Comparison of ENCODE assay signal across 8 mouse cellular contexts in the genomic region with DNA sequence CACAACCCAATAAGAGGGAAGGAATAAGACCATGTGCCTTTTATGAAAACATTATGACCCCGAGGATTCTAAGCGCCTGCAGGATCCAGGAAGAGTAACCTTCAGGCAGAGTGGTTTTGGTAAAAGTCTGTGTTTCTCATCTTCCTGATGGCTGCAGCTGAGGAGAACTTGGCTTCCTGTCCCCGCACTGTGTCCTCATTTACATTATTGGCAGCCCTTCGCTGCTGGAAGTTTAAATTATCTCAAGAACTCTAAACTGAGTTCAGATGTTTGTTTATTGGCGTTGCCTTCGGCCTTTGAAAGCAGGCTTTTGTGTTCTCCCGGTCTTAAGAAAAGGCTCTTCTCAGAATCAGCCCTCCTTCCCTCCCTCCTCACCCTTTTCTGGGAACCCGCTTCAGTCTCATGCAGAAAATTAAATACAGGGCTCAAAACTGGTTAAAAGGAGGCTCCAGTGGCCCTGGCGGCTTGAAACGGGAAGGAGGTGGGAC.
A peak's percentile ranks its signal among the peaks of the same experiment; 100 is the strongest.
DNase-seq lines count a peak whose midpoint lies in the region; ATAC-seq lines count a peak whose summit lies in the region.

No protein-coding gene starts in this region.

- H3K36me3 ChIP-seq in liver, embryonic 11.5 days (ENCODE audit: control insufficient read depth, insufficient read depth, low read length) = no peaks in the 10 kb centered on the region

- WGBS in liver, embryonic 11.5 days = 14% methylated on average over 10 of the region's 10 CpGs

- no peak for ATAC-seq in liver, embryonic 11.5 days (replicated peaks; ENCODE audit: low FRiP score)
- no peak for ATAC-seq in monocyte, adult 5-6 weeks (replicated peaks; ENCODE audit: insufficient number of reproducible peaks, low FRiP score, low TSS enrichment, poor library complexity, severe bottlenecking)

- H3K9ac ChIP-seq in liver, embryonic 11.5 days (ENCODE audit: low read depth, low read length) = no peak overlapping the region

- H3K4me2 ChIP-seq in liver, embryonic 11.5 days = peak overlapping the region; percentile 74

- peak; percentile 38 for DNase-seq in cerebellum, adult 9-10 months
- DNase-seq in cerebellum, postnatal 4 days (ENCODE audit: low spot score in 2 of 2) = no peak
- DNase-seq in thymus, postnatal 0 days (ENCODE audit: low spot score) = peak; percentile 9
- DNase-seq in thymus, postnatal 14 days = no peak
- no peak for DNase-seq in liver, embryonic 11.5 days (ENCODE audit: low spot score)
- DNase-seq in kidney, postnatal 36 days = no peak
- no peak for DNase-seq in cerebellum, postnatal 36 days

- H3K27me3 ChIP-seq in liver, embryonic 11.5 days (replicated peaks; ENCODE audit: control insufficient read depth, insufficient read depth, low read length) = no peaks in the 10 kb centered on the region

- H3K27ac ChIP-seq in liver, embryonic 11.5 days (ENCODE audit: low read depth, low read length) = no peak overlapping the region

- H3K4me3 ChIP-seq in liver, embryonic 11.5 days (ENCODE audit: low read depth, low read length) = peak overlapping the region; percentile 42

- H3K4me1 ChIP-seq in liver, embryonic 11.5 days (replicated peaks; ENCODE audit: control insufficient read depth, insufficient read depth, low read length) = peaks cover 7% of the 10 kb centered on the region; the same call in 1 of the 2 replicates

- H3K9me3 ChIP-seq in liver, embryonic 11.5 days (ENCODE audit: control insufficient read depth, low read length) = no peaks in the 10 kb centered on the region

Comparison
In these comparisons a context has a peak if more than half of its experiments do, and no peak if none do; other contexts are left out.
1. DNase-seq: peak in cerebellum, adult 9-10 months (single experiment) and thymus, postnatal 0 days (single experiment); none in cerebellum, postnatal 4 days (0 of 2), thymus, postnatal 14 days (single experiment), liver, embryonic 11.5 days (single experiment), kidney, postnatal 36 days (0 of 2) and cerebellum, postnatal 36 days (0 of 2).